Mouse (Mus musculus): ENCODE results near the gene Tmem52. TPM values are rescaled to one million over a fixed set of nuclear protein-coding genes. Genes with fewer than 3 reads are reported as not detected.
"Not testable (repeated sequence)": the region's sequence is repeated elsewhere in the genome, so short reads cannot be mapped to it uniquely, and the experiment has no call there.

Gene Tmem52
- polyA plus RNA-seq (2014; fragmentation: Nextera tagmentation; extraction: Ambion mirVana), result not detected in 2 replicates

- no peaks in the 10 kb centered on the region for H3K36me3 ChIP-seq (ENCODE audit: control insufficient read depth, insufficient read depth, low read length)
- 0 out of 2 replicates have a peak within 1 kb of the TSS, but pooled peaks have one; percentile 30 for H3K4me2 ChIP-seq (ENCODE audit: low read depth)
- no peak within 1 kb of the TSS for H3K9ac ChIP-seq (ENCODE audit: low read length)
- ATAC-seq (ENCODE audit: insufficient read depth, low FRiP score, low TSS enrichment), result no peak
- H3K4me3 ChIP-seq (ENCODE audit: low read depth, low read length), result no peak within 1 kb of the TSS
- 15% methylated on average over 21 of the region's 21 CpGs for WGBS
- H3K9me3 ChIP-seq (ENCODE audit: control insufficient read depth, low read length), result no peaks in the 10 kb centered on the region
- no peaks in the 10 kb centered on the region for H3K4me1 ChIP-seq (ENCODE audit: control insufficient read depth, insufficient read depth, low read length)
- H3K27me3 ChIP-seq (ENCODE audit: control insufficient read depth, insufficient read depth, low read length), result peaks cover 2% of the 10 kb centered on the region; the same call in 1 of the 2 replicates
- DNase-seq (ENCODE audit: low spot score), result no peak
- no peak within 1 kb of the TSS for H3K27ac ChIP-seq (ENCODE audit: low read depth, low read length)
These were observed at the start of gene Tmem52 for GRCm38 (mm10) chr4:155468952-155469351. Tmem52 (plus strand) TSS chr4:155469114.

GRCm38 (mm10) chr4:155420137-155420536, 48.8 kb upstream of the Tmem52 start:
- Histone ChIP-seq H3K9me3 (ENCODE audit: control insufficient read depth, low read length) (no peaks in the 10 kb centered on the region), H3K4me1 (ENCODE audit: control insufficient read depth, insufficient read depth, low read length) (no peaks in the 10 kb centered on the region), H3K4me2 (ENCODE audit: low read depth) (no peak overlapping the region), H3K4me3 (ENCODE audit: low read depth, low read length) (no peak overlapping the region), H3K27ac (ENCODE audit: low read depth, low read length) (no peak overlapping the region), H3K27me3 (ENCODE audit: control insufficient read depth, insufficient read depth, low read length) (no peaks in the 10 kb centered on the region), H3K36me3 (ENCODE audit: control insufficient read depth, insufficient read depth, low read length) (no peaks in the 10 kb centered on the region), H3K9ac (ENCODE audit: low read length) (no peak overlapping the region)
- ATAC-seq (ENCODE audit: insufficient read depth, low FRiP score, low TSS enrichment) (no peak), DNase-seq (ENCODE audit: low spot score) (no peak)
- WGBS, result 92% methylated on average over 3 of the region's 3 CpGs

- H3K27ac ChIP-seq (ENCODE audit: low read depth, low read length); H3K9ac ChIP-seq (ENCODE audit: low read length); ATAC-seq (ENCODE audit: insufficient read depth, low FRiP score, low TSS enrichment); H3K9me3 ChIP-seq (ENCODE audit: control insufficient read depth, low read length); H3K36me3 ChIP-seq (ENCODE audit: control insufficient read depth, insufficient read depth, low read length); DNase-seq (ENCODE audit: low spot score); H3K4me3 ChIP-seq (ENCODE audit: low read depth, low read length); H3K4me2 ChIP-seq (ENCODE audit: low read depth); H3K27me3 ChIP-seq (ENCODE audit: control insufficient read depth, insufficient read depth, low read length); H3K4me1 ChIP-seq (ENCODE audit: control insufficient read depth, insufficient read depth, low read length): not testable (repeated sequence)
- 84% methylated on average over 21 of the region's 30 CpGs for WGBS
These were observed 47.2 kb upstream of the Tmem52 start for GRCm38 (mm10) chr4:155421412-155422370.

- no peak for ATAC-seq (ENCODE audit: insufficient read depth, low FRiP score, low TSS enrichment)
- Histone ChIP-seq H3K9me3 (ENCODE audit: control insufficient read depth, low read length) (no peaks in the 10 kb centered on the region), H3K4me2 (ENCODE audit: low read depth) (no peak overlapping the region), H3K27me3 (ENCODE audit: control insufficient read depth, insufficient read depth, low read length) (no peaks in the 10 kb centered on the region), H3K27ac (ENCODE audit: low read depth, low read length) (no peak overlapping the region), H3K4me3 (ENCODE audit: low read depth, low read length) (no peak overlapping the region), H3K36me3 (ENCODE audit: control insufficient read depth, insufficient read depth, low read length) (no peaks in the 10 kb centered on the region), H3K4me1 (ENCODE audit: control insufficient read depth, insufficient read depth, low read length) (no peaks in the 10 kb centered on the region), H3K9ac (ENCODE audit: low read length) (no peak overlapping the region)
- WGBS, result 87% methylated on average over 5 of the region's 5 CpGs
- DNase-seq (ENCODE audit: low spot score), result no peak
These were observed 44.9 kb upstream of the Tmem52 start for GRCm38 (mm10) chr4:155423988-155424387.

- H3K4me2 ChIP-seq (ENCODE audit: low read depth), result no peak overlapping the region
- no peaks in the 10 kb centered on the region for H3K9me3 ChIP-seq (ENCODE audit: control insufficient read depth, low read length)
- H3K9ac ChIP-seq (ENCODE audit: low read length), result no peak overlapping the region
- no peaks in the 10 kb centered on the region for H3K4me1 ChIP-seq (ENCODE audit: control insufficient read depth, insufficient read depth, low read length)
- H3K4me3 ChIP-seq (ENCODE audit: low read depth, low read length), result no peak overlapping the region
- H3K27me3 ChIP-seq (ENCODE audit: control insufficient read depth, insufficient read depth, low read length), result no peaks in the 10 kb centered on the region
- no peak for DNase-seq (ENCODE audit: low spot score)
- WGBS, result 76% methylated on average over 6 of the region's 6 CpGs
- ATAC-seq (ENCODE audit: insufficient read depth, low FRiP score, low TSS enrichment), result no peak
- H3K36me3 ChIP-seq (ENCODE audit: control insufficient read depth, insufficient read depth, low read length), result no peaks in the 10 kb centered on the region
- H3K27ac ChIP-seq (ENCODE audit: low read depth, low read length), result no peak overlapping the region
These were observed 42.6 kb upstream of the Tmem52 start for GRCm38 (mm10) chr4:155426272-155426671.

- Histone ChIP-seq H3K9ac (ENCODE audit: low read length) (no peak overlapping the region), H3K27ac (ENCODE audit: low read depth, low read length) (no peak overlapping the region), H3K9me3 (ENCODE audit: control insufficient read depth, low read length) (no peaks in the 10 kb centered on the region), H3K4me2 (ENCODE audit: low read depth) (no peak overlapping the region), H3K4me3 (ENCODE audit: low read depth, low read length) (no peak overlapping the region), H3K27me3 (ENCODE audit: control insufficient read depth, insufficient read depth, low read length) (no peaks in the 10 kb centered on the region), H3K4me1 (ENCODE audit: control insufficient read depth, insufficient read depth, low read length) (no peaks in the 10 kb centered on the region), H3K36me3 (ENCODE audit: control insufficient read depth, insufficient read depth, low read length) (no peaks in the 10 kb centered on the region)
- ATAC-seq (ENCODE audit: insufficient read depth, low FRiP score, low TSS enrichment), result no peak
- no peak for DNase-seq (ENCODE audit: low spot score)
These were observed 40.5 kb upstream of the Tmem52 start for GRCm38 (mm10) chr4:155428442-155428841.

GRCm38 (mm10) chr4:155429202-155429601, 39.7 kb upstream of the Tmem52 start:
- H3K9ac ChIP-seq (ENCODE audit: low read length), result no peak overlapping the region
- ATAC-seq (ENCODE audit: insufficient read depth, low FRiP score, low TSS enrichment) (no peak), DNase-seq (ENCODE audit: low spot score) (no peak)
- no peaks in the 10 kb centered on the region for H3K36me3 ChIP-seq (ENCODE audit: control insufficient read depth, insufficient read depth, low read length)
- H3K9me3 ChIP-seq (ENCODE audit: control insufficient read depth, low read length), result no peaks in the 10 kb centered on the region
- H3K4me1 ChIP-seq (ENCODE audit: control insufficient read depth, insufficient read depth, low read length), result no peaks in the 10 kb centered on the region
- H3K4me3 ChIP-seq (ENCODE audit: low read depth, low read length), result no peak overlapping the region
- 84% methylated on average over 3 of the region's 3 CpGs for WGBS
- H3K4me2 ChIP-seq (ENCODE audit: low read depth), result no peak overlapping the region
- no peak overlapping the region for H3K27ac ChIP-seq (ENCODE audit: low read depth, low read length)
- H3K27me3 ChIP-seq (ENCODE audit: control insufficient read depth, insufficient read depth, low read length), result no peaks in the 10 kb centered on the region

GRCm38 (mm10) chr4:155432358-155432757, 36.6 kb upstream of the Tmem52 start:
- no peak for DNase-seq (ENCODE audit: low spot score)
- no peaks in the 10 kb centered on the region for H3K4me1 ChIP-seq (ENCODE audit: control insufficient read depth, insufficient read depth, low read length)
- H3K27ac ChIP-seq (ENCODE audit: low read depth, low read length), result no peak overlapping the region
- 86% methylated on average over 6 of the region's 6 CpGs for WGBS
- no peaks in the 10 kb centered on the region for H3K27me3 ChIP-seq (ENCODE audit: control insufficient read depth, insufficient read depth, low read length)
- no peaks in the 10 kb centered on the region for H3K9me3 ChIP-seq (ENCODE audit: control insufficient read depth, low read length)
- H3K36me3 ChIP-seq (ENCODE audit: control insufficient read depth, insufficient read depth, low read length), result no peaks in the 10 kb centered on the region
- no peak overlapping the region for H3K9ac ChIP-seq (ENCODE audit: low read length)
- ATAC-seq (ENCODE audit: insufficient read depth, low FRiP score, low TSS enrichment), result no peak
- no peak overlapping the region for H3K4me3 ChIP-seq (ENCODE audit: low read depth, low read length)
- no peak overlapping the region for H3K4me2 ChIP-seq (ENCODE audit: low read depth)

- Histone ChIP-seq H3K4me1 (ENCODE audit: control insufficient read depth, insufficient read depth, low read length) (no peaks in the 10 kb centered on the region), H3K27ac (ENCODE audit: low read depth, low read length) (no peak overlapping the region), H3K4me3 (ENCODE audit: low read depth, low read length) (no peak overlapping the region), H3K36me3 (ENCODE audit: control insufficient read depth, insufficient read depth, low read length) (no peaks in the 10 kb centered on the region), H3K9me3 (ENCODE audit: control insufficient read depth, low read length) (no peaks in the 10 kb centered on the region), H3K9ac (ENCODE audit: low read length) (no peak overlapping the region), H3K27me3 (ENCODE audit: control insufficient read depth, insufficient read depth, low read length) (no peaks in the 10 kb centered on the region), H3K4me2 (ENCODE audit: low read depth) (no peak overlapping the region)
- 86% methylated on average over 5 of the region's 5 CpGs for WGBS
- ATAC-seq (ENCODE audit: insufficient read depth, low FRiP score, low TSS enrichment) (no peak), DNase-seq (ENCODE audit: low spot score) (no peak)
These were observed 34.9 kb upstream of the Tmem52 start for GRCm38 (mm10) chr4:155433993-155434392.

Measured in neural tube, embryonic 11.5 days (tissue).